Mouse (Mus musculus) forebrain, embryonic 14.5 days (tissue): Measurements from ENCODE around the gene Akt3. TPM values are rescaled to one million over a fixed set of nuclear protein-coding genes. Genes with fewer than 3 reads are reported as not detected.

Experiments used
- ATAC-seq: fragments of 200-750 bp; cut with Nextera tagmentation; 2 replicates; pipeline ENCODE4 v1.8.0; 2017; ENCODE audit warnings: mild to moderate bottlenecking, moderate library complexity
- DNase-seq: peaks from one replicate; pipeline ENCODE4 v3.0.0-alpha.2; 2015; ENCODE audit warnings: low spot score
- H3K27ac ChIP-seq: fragments of 300-500 bp; sonication (generic); 2 replicates; pipeline ENCODE4 v1.5.1; 2014; ENCODE audit warnings: low read depth, mild to moderate bottlenecking, control low read depth, low read length, moderate library complexity
- H3K27me3 ChIP-seq: fragments of 300-500 bp; sonication (generic); replicated peaks from 2 replicates; pipeline ENCODE4 v1.6.1; 2014; ENCODE audit warnings: low read length, control low read depth, mixed read lengths; ENCODE audit not compliant: control insufficient read depth, insufficient read depth
- H3K36me3 ChIP-seq: fragments of 300-500 bp; sonication (generic); 2 replicates; pipeline ENCODE4 v1.6.1; 2014; ENCODE audit warnings: low read length, control low read depth; ENCODE audit not compliant: control insufficient read depth, insufficient read depth
- H3K4me1 ChIP-seq: fragments of 300-500 bp; sonication (generic); 2 replicates; pipeline ENCODE4 v1.6.1; 2014; ENCODE audit warnings: antibody characterized with exemption, low read length, control low read depth; ENCODE audit not compliant: control insufficient read depth, insufficient read depth
- H3K4me2 ChIP-seq: fragments of 300-500 bp; sonication (generic); 2 replicates; pipeline ENCODE4 v1.6.1; 2014; ENCODE audit warnings: mild to moderate bottlenecking, control low read depth, low read length
- H3K4me3 ChIP-seq: fragments of 300-500 bp; sonication (generic); 2 replicates; pipeline ENCODE4 v1.5.1; 2014; ENCODE audit warnings: low read depth, low read length, control low read depth
- H3K9ac ChIP-seq: fragments of 300-500 bp; sonication (generic); 2 replicates; pipeline ENCODE4 v1.6.1; 2014; ENCODE audit warnings: mild to moderate bottlenecking, low read length, control low read depth, moderate library complexity
- H3K9me3 ChIP-seq: fragments of 300-500 bp; sonication (generic); replicated peaks from 2 replicates; pipeline ENCODE4 v1.6.1; 2016; ENCODE audit warnings: low read length, control low read depth, mixed read lengths; ENCODE audit not compliant: control insufficient read depth
- WGBS: fragments of 180-500 bp; shearing (Covaris S2); extraction: QIAGEN DNeasy Blood & Tissue Kit; methylation state at CpG from one replicate; pipeline ENCODE4 v1.1.7; 2014; 5-methylcytosine and 5-hydroxymethylcytosine counted together
- polyA plus RNA-seq: library from polyadenylated mRNA; unstranded; fragments of >200 nt; fragmentation: Nextera tagmentation; extraction: Ambion mirVana; gene quantifications from 2 replicates; pipeline ENCODE4 v1.2.1, GENCODE M21; 2014

The Akt3 gene
- polyA plus RNA-seq, 1 experiment from 2014 or later = 39.0 TPM

DNA sequence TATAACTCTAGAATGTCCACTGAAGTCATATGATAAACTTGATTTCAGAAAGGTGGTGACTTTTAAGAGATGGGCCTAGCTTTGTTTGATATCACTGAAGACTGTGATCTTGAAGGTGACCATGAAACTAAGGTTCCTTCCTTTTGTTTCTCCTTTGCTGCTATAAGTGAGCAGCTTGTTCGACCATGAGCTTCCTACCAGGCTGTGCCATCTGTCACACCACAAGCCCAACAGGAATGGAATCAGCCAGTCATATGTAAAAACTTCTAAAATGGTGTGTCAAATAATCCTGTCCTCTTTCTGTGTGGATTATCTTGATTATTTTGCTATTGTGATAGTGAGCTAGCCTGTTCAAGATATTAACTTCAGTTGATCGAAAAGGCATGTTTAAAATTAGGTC lies 222.5 kb downstream of the Akt3 start:
- no peaks in the 10 kb centered on the region for H3K27me3 ChIP-seq
- ATAC-seq (no peak), DNase-seq (peak; percentile 37)
- peaks cover 13% of the 10 kb centered on the region for H3K36me3 ChIP-seq
- H3K9ac ChIP-seq = no peak overlapping the region
- no peak overlapping the region for H3K27ac ChIP-seq
- 81% methylated on average over 2 of the region's 2 CpGs for WGBS
- no peak overlapping the region for H3K4me3 ChIP-seq
- H3K4me1 ChIP-seq = peaks cover 6% of the 10 kb centered on the region; the same call in 1 of the 2 replicates
- H3K4me2 ChIP-seq = no peak overlapping the region
- no peaks in the 10 kb centered on the region for H3K9me3 ChIP-seq

DNA sequence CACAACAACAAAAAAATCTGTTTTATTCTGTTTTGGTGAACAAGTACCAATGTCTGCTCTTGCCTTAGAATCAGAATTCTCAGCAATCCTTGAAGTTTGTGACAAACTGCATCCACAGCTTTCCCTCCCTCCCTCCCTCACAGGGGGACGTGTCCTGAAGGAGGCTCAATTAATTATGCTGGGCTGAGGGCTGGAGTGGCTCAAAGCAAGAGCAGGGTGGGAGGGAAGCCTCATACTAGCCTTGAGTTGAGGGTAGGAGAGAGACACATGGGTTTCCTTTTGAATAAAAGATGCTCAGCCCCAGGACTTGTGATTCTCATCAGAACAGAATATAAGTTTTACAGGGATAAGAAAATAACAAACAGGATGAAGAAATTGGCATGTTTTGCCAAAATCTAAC lies 225.8 kb downstream of the Akt3 start:
- Histone ChIP-seq H3K4me3 (no peak overlapping the region), H3K27ac (no peak overlapping the region), H3K27me3 (no peaks in the 10 kb centered on the region), H3K9me3 (no peaks in the 10 kb centered on the region), H3K36me3 (peaks cover 26% of the 10 kb centered on the region), H3K9ac (no peak overlapping the region), H3K4me1 (peaks cover 3% of the 10 kb centered on the region; the same call in 1 of the 2 replicates), H3K4me2 (no peak overlapping the region)
- DNase-seq = no peak
- WGBS = 13% methylated on average over 1 of the region's 1 CpGs
- no peak for ATAC-seq

DNA sequence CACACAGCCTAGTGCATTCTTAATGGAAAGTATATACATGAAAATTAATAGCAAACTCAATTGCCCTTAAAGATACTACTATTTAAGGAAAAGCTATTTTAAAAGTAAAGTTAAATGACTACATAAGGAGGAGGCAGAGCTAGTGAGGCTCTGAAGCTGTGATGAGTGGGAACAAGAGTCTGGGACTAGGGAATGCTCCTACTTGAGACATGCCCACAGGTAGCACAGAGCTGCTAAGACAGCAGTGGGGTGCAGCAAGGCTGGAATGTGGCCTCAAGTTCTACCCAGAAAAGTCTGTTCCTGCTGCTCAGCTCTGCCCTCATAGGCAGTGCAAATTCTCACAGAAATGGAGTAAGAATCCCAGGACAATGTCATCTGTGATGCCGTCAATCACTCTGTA lies 226.8 kb downstream of the Akt3 start:
- peaks cover 3% of the 10 kb centered on the region; the same call in 1 of the 2 replicates for H3K4me1 ChIP-seq
- 96% methylated on average over 1 of the region's 1 CpGs for WGBS
- H3K36me3 ChIP-seq = peaks cover 31% of the 10 kb centered on the region

DNA sequence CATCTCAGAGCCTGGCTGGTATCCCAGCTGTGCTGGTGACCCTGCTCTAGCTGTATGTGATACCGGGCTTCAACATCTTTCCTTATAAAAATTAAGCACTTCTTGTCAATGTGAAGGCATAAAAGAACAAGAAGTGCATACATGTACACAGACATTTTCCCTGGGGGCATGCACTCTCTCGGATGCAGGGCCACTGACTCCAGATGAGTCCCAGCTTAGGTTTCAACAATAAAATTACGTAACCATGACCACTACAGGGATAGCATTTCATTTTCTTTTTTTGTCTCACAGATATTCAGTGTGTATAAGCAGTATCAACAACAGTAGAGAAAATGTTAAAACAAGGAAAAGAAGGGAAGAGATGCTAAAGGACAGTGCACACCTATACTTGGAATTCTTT lies 227.3 kb downstream of the Akt3 start:
- Histone ChIP-seq H3K27ac (no peak overlapping the region), H3K9ac (no peak overlapping the region), H3K4me2 (no peak overlapping the region), H3K4me1 (peaks cover 3% of the 10 kb centered on the region; the same call in 1 of the 2 replicates), H3K36me3 (peaks cover 31% of the 10 kb centered on the region), H3K9me3 (no peaks in the 10 kb centered on the region), H3K4me3 (no peak overlapping the region), H3K27me3 (no peaks in the 10 kb centered on the region)
- no peak for DNase-seq
- ATAC-seq = no peak
- WGBS = 90% methylated on average over 3 of the region's 3 CpGs

More for the DNA sequence above, 226.8 kb downstream of the Akt3 start:
- Histone ChIP-seq H3K27me3 (no peaks in the 10 kb centered on the region), H3K27ac (no peak overlapping the region), H3K4me2 (no peak overlapping the region), H3K9ac (no peak overlapping the region), H3K4me3 (no peak overlapping the region), H3K9me3 (no peaks in the 10 kb centered on the region)
- DNase-seq (no peak), ATAC-seq (no peak)

DNA sequence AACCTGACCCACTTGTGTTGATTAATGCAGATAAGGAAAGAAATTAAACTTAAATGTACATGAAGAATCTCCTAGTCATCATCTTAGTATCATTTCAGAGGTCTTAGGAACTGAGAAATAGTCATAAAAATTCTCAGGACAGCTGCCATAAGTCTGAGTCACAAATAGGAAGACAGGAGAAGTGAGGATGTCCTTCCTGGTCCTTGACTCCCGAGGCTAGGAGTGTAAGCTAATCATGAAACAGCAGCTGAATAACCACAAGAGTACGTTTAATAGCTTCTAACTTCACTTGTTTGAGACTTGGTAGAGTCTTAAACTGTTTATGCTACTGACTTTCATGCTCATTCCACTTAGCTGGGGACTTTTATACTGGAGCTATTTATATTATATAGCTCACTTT lies 229.0 kb downstream of the Akt3 start:
- peaks cover 42% of the 10 kb centered on the region for H3K36me3 ChIP-seq
- 87% methylated on average over 2 of the region's 2 CpGs for WGBS
- H3K27me3 ChIP-seq = no peaks in the 10 kb centered on the region
- no peak for DNase-seq
- H3K9ac ChIP-seq = no peak overlapping the region
- no peak overlapping the region for H3K27ac ChIP-seq
- H3K4me2 ChIP-seq = no peak overlapping the region
- H3K9me3 ChIP-seq = no peaks in the 10 kb centered on the region
- H3K4me1 ChIP-seq = peaks cover 3% of the 10 kb centered on the region; the same call in 1 of the 2 replicates
- H3K4me3 ChIP-seq = no peak overlapping the region
- no peak for ATAC-seq

- H3K9ac ChIP-seq = no peak overlapping the region
- no peaks in the 10 kb centered on the region for H3K9me3 ChIP-seq
- DNase-seq (no peak), ATAC-seq (0 out of 2 replicates have a peak, but pooled peaks have one; percentile 25)
- H3K4me1 ChIP-seq = peaks cover 3% of the 10 kb centered on the region; the same call in 1 of the 2 replicates
- H3K36me3 ChIP-seq = peaks cover 54% of the 10 kb centered on the region
- H3K27me3 ChIP-seq = no peaks in the 10 kb centered on the region
- H3K4me2 ChIP-seq = no peak overlapping the region
- H3K4me3 ChIP-seq = no peak overlapping the region
- H3K27ac ChIP-seq = no peak overlapping the region
- WGBS = 76% methylated on average over 3 of the region's 3 CpGs
Measured at GRCm38 (mm10) chr1:177027706-177028105, 230.3 kb downstream of the Akt3 start.

GRCm38 (mm10) chr1:177022751-177023150 lies 235.3 kb downstream of the Akt3 start:
- Histone ChIP-seq H3K4me2 (no peak overlapping the region), H3K4me1 (no peaks in the 10 kb centered on the region), H3K9ac (no peak overlapping the region), H3K9me3 (no peaks in the 10 kb centered on the region), H3K27ac (no peak overlapping the region), H3K4me3 (no peak overlapping the region), H3K36me3 (peaks cover 53% of the 10 kb centered on the region), H3K27me3 (no peaks in the 10 kb centered on the region)
- DNase-seq (no peak), ATAC-seq (no peak)
- WGBS = 79% methylated on average over 3 of the region's 3 CpGs

- Histone ChIP-seq H3K27ac (no peak overlapping the region), H3K9me3 (no peaks in the 10 kb centered on the region), H3K4me1 (peaks cover 12% of the 10 kb centered on the region), H3K4me3 (no peak overlapping the region), H3K27me3 (no peaks in the 10 kb centered on the region), H3K4me2 (no peak overlapping the region), H3K9ac (no peak overlapping the region), H3K36me3 (peaks cover 43% of the 10 kb centered on the region)
- WGBS = 98% methylated on average over 5 of the region's 5 CpGs
- ATAC-seq (no peak), DNase-seq (no peak)
Measured at GRCm38 (mm10) chr1:177019668-177020067, 238.3 kb downstream of the Akt3 start.

GRCm38 (mm10) chr1:177018750-177019149 lies 239.3 kb downstream of the Akt3 start:
- Histone ChIP-seq H3K4me1 (peaks cover 12% of the 10 kb centered on the region), H3K27ac (no peak overlapping the region), H3K27me3 (no peaks in the 10 kb centered on the region), H3K9ac (no peak overlapping the region), H3K36me3 (peaks cover 34% of the 10 kb centered on the region), H3K9me3 (no peaks in the 10 kb centered on the region), H3K4me3 (no peak overlapping the region), H3K4me2 (no peak overlapping the region)
- ATAC-seq (no peak), DNase-seq (no peak)
- 84% methylated on average over 1 of the region's 1 CpGs for WGBS
